Mouse (Mus musculus) thymus, postnatal 10 days (tissue): ENCODE measurements around the gene Inpp5f.

Source experiments
- DNase-seq, 2 experiments: peaks; one replicate each; pipeline ENCODE4 v3.0.0; 2021; ENCODE audit warnings: low spot score in 2 of 2

Inpp5f gene

DNA sequence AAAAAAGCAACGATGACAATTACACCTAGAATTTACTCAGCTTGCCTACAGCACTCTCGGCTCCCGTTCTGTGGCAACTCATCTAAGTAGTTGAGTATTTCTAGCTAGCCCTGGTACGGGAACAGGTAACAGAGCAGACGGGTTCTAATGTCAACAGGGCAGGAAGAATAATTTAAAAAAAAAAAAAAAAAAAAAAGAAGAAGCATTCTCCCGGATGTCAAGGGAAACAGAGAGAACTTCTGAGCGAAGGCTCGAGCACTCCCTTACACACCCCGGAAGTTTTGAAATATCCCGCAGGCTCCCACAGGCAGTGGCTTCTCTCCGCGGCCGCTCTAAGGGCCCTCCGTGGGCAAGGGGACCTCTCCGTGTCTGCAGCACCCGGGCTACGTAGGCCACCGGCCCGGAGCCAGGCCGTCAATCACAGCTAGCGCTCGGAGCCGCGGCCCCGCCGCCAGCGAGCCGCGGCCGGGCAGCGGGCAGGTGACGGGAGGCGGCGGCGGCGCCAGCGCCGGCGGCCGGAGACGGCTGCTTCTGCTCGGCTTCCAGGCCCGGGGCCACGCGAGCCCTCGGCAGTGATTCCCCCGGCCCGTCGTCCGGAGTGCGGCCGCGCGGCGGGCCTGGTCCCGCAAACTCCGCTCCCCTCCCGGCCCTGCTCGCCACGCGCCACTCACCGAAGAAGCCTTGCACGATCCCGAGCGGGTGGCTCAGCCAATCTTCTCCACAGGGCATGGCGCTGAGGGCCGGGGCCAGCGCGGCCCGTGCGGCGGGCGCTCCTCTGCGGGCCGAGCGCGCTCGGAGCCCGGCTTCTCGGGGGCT, 128.5 kb downstream of the Inpp5f start:
- peak; percentile 41 to 58 for DNase-seq

DNA sequence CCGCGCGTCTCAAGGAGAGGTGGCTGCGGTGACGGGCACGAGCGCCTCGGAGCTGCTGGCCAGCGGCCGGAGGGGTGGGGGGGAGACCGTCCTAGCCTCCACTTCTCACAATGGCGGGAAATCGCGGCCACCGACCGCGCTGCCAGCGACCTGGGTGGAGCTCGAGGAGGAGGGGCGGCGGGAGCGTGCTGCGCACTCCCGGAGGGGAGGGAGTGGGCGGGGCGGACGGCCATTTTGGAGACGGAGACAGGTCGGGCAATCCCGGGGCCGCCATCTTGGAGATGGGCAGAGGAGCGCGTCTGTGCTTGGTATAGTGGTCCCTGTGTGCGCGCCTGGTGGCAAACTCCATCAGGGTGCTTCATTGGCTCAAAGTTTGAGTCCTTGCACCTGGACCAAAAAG, 129.2 kb downstream of the Inpp5f start, which contains the start of gene Mcmbp:
Gene Mcmbp (minus strand): TSS at position 162 of the 400 bp plus-strand sequence.
- peak; percentile 97 to 98 for DNase-seq

DNA sequence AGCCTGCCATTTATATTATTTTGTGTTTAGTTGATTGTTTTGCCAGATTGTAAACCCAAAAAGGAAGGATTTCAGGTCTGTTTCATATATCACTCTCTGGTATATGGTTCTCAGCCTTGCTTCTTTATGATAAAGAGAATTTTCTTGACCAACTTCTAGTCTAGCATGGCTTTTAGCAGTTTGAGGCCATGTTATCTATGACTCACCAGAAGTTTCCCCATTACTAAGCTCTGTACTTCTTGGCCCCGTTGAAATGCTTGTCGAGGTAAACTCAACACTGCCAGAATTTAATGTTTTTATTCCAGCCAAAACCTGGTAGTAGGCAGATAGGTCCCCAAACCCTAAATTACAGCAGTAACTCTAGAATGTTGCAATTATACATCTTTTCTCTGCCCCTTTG, 132.8 kb downstream of the Inpp5f start:
- DNase-seq: no peak

DNA sequence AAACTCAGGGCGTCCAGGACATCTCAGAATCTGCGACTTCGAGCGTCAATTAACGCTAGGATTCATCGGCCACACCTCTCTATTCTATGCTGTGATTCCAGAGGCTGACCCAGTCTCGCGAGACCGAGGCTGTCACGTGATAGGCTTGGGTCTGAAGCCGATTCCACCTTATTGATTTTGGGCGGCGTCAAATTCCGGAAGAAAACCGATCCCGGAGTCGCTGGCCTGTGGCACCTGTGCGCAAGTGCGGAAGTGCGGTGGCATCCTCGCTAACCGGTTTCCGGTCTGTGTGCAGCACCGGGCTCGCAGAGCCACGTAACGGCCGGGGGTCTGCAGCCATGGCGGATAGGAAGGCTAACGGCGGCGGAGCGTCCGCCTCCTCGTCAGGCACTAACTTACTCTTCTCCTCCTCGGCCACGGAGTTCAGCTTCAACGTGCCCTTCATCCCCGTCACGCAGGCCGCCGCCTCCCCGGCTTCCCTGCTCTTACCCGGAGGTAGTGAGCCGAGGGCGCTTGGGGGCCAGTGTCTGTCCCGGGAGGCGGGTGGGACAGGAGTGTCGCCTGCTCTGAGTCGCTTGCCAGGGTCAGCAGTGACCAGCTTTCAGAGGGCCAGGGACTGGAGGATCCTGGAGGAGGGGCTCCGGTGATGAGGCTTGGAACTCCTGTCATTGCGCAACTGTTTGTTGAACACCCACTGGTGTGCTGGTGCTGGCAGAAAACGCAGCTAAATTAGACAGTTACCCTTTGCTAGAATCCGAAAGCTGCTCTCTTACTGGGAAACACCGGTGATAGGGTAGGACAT, 133.8 kb downstream of the Inpp5f start, which contains the start of gene Sec23ip:
Gene Sec23ip (plus strand): TSS at position 260 of the 802 bp plus-strand sequence.
- peak; percentile 95 to 96 for DNase-seq
